ENCODE assay signal across 10 mouse cellular contexts in the genomic region with DNA sequence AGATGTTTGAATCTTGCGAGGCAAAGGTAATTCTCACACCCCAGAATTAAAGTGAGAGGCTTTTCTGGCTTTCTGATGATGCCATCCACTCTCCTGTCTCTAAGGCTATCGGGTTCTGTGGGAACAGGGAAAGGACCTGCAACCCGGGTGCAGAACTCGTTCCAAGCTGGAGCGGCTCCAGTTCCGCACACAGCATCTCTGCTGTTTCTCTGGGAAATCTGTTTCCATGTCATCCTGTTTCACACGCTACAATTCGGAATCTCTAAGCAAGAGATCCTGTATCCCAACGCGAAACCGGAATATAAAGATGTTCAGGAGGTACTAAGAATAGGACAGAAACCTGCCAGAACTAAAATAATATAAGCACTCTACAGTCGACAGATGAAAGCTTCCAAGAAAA. TPM values are rescaled to one million over a fixed set of nuclear protein-coding genes. Genes with fewer than 3 reads are reported as not detected.
DNase-seq lines count a peak whose midpoint lies in the region; TF ChIP-seq lines count a peak whose summit lies in the region.
"Had no signal": no experiment of that assay in that cellular context is flagged by ENCODE, and none has a peak within 500 bp of the region (broad histone marks: within the 10 kb centered on the region; RNA-seq: fewer than 3 reads in every experiment).

No protein-coding gene starts in this region.

- peaks cover 47% of the 10 kb centered on the region for H3K27me3 ChIP-seq in heart, embryonic 10.5 days (ENCODE audit: insufficient read depth, poor library complexity, severe bottlenecking)
- no peaks in the 10 kb centered on the region; the same call in 1 of the 2 replicates for H3K27me3 ChIP-seq in spleen, adult 2 months (ENCODE audit: control insufficient read depth, insufficient read depth, low read length)

- no peak for TF ChIP-seq CTCF in spleen, adult 2 months (IDR thresholded peaks at IDR 0.05; ENCODE audit: extremely low read depth, insufficient read depth, insufficient read length, insufficient replicate concordance)

- H3K36me3 ChIP-seq in heart, embryonic 10.5 days, result no peaks in the 10 kb centered on the region
- peaks cover 4% of the 10 kb centered on the region; the same call in 1 of the 2 replicates for H3K36me3 ChIP-seq in spleen, adult 2 months (ENCODE audit: control insufficient read depth, insufficient read depth, low read length)

- peaks cover 38% of the 10 kb centered on the region for H3K4me1 ChIP-seq in heart, embryonic 10.5 days
- peaks cover 14% of the 10 kb centered on the region for H3K4me1 ChIP-seq in spleen, adult 2 months (ENCODE audit: control insufficient read depth, insufficient read depth, insufficient read length)

- DNase-seq in heart, embryonic 10.5 days (ENCODE audit: low spot score), result no peak
- DNase-seq in heart, adult 9 months (ENCODE audit: low spot score in 2 of 2), result no peak
- DNase-seq in spleen, adult 2 months (ENCODE audit: low read depth in 1 of 2, low spot score in 2 of 2), result no peak
- DNase-seq in spleen, adult 12 weeks (ENCODE audit: low spot score), result no peak
- DNase-seq in left cerebral cortex, postnatal 25 days (ENCODE audit: low spot score in 2 of 2), result peak; percentile 40 to 54
- no peak for DNase-seq in gastrocnemius, postnatal 14 days
- no peak for DNase-seq in urinary bladder, postnatal 10 days (ENCODE audit: low spot score)
- no peak for DNase-seq in urinary bladder, adult 18-20 months (ENCODE audit: low spot score in 2 of 2)
- DNase-seq: lung, adult 18-20 months had no signal

- H3K27ac ChIP-seq in heart, embryonic 10.5 days, result no peak overlapping the region
- no peak overlapping the region for H3K27ac ChIP-seq in spleen, adult 2 months (ENCODE audit: insufficient read depth, low read length)

- H3K9me3 ChIP-seq in heart, embryonic 10.5 days, result no peaks in the 10 kb centered on the region

- TF ChIP-seq POLR2A in spleen, adult 2 months (IDR thresholded peaks at IDR 0.05; ENCODE audit: low read depth, low read length), result no peak

- 33% methylated on average over 12 of the region's 12 CpGs for WGBS in heart, embryonic 10.5 days
- 58% methylated on average over 12 of the region's 12 CpGs for WGBS in spleen, adult 2 months

- intact Hi-C loops in left cerebral cortex, postnatal 25 days (cut with DNase I), result no loop called here
- intact Hi-C loops in gastrocnemius, postnatal 14 days (cut with DNase I; ENCODE audit: low total_unique reads), result no loop called here

- H3K4me3 ChIP-seq in heart, embryonic 10.5 days, result peak overlapping the region; percentile 76
- H3K4me3 ChIP-seq in spleen, adult 2 months (ENCODE audit: extremely low read depth, insufficient read depth, insufficient read length), result peak overlapping the region; percentile 66; the same call in 1 of the 2 replicates

RNA-seq across cellular contexts. Expression of gene Tmem163, which starts 3.2 kb away (rescaled TPM):
- 27.6 and 29.7 TPM in 2 replicates for polyA plus RNA-seq in heart, embryonic 10.5 days (2016; fragmentation: Nextera tagmentation; extraction: Ambion mirVana)
- polyA plus RNA-seq in spleen, adult 2 months (2012; rRNA removed), result 10.6 and 17.5 TPM in 2 replicates
- 10 to 100 TPM; 25.7 to 25.9 TPM for total RNA-seq in left cerebral cortex, postnatal 25 days (2021)
- total RNA-seq in gastrocnemius, postnatal 14 days (2021), result not detected

RNA-seq across cellular contexts. Expression of gene Acmsd, which starts 53.1 kb away (rescaled TPM):
- polyA plus RNA-seq in heart, embryonic 10.5 days (2016; fragmentation: Nextera tagmentation; extraction: Ambion mirVana), result 0.58 and 0.68 TPM in 2 replicates
- 0.26 and 0.43 TPM in 2 replicates for polyA plus RNA-seq in spleen, adult 2 months (2012; rRNA removed)
- not detected for total RNA-seq in left cerebral cortex, postnatal 25 days (2021)
- total RNA-seq in gastrocnemius, postnatal 14 days (2021), result not detected
- polyA plus RNA-seq: gonadal fat pad, adult 2 months had no signal

Comparison
In these comparisons a context has a peak if more than half of its experiments do, and no peak if none do; other contexts are left out.
1. DNase-seq: peak in left cerebral cortex, postnatal 25 days (2 of 2); none in heart, embryonic 10.5 days (single experiment), heart, adult 9 months (0 of 2), spleen, adult 2 months (0 of 2), spleen, adult 12 weeks (single experiment), gastrocnemius, postnatal 14 days (single experiment), urinary bladder, postnatal 10 days (single experiment) and urinary bladder, adult 18-20 months (0 of 2).
2. RNA of gene Tmem163, which starts 3.2 kb away (total RNA-seq): 25.7 to 25.9 TPM in left cerebral cortex, postnatal 25 days; not detected in gastrocnemius, postnatal 14 days; every median in the first group is over 10 times any median in the second.